Comparison of ENCODE assay signal across 9 mouse cellular contexts in genomic region chr6:89000359-89000758, GRCm38 (mm10).
DNase-seq lines count a peak whose midpoint lies in the region; ATAC-seq lines count a peak whose summit lies in the region.
"Had no signal": no experiment of that assay in that cellular context is flagged by ENCODE, and none has a peak within 500 bp of the region (broad histone marks: within the 10 kb centered on the region; RNA-seq: fewer than 3 reads in every experiment).

No protein-coding gene starts in this region.

- H3K9me3 ChIP-seq in embryonic facial prominence, embryonic 13.5 days, result peaks cover 4% of the 10 kb centered on the region; the same call in 1 of the 2 replicates
- H3K9me3 ChIP-seq in embryonic facial prominence, embryonic 10.5 days, result no peaks in the 10 kb centered on the region

- no peaks in the 10 kb centered on the region for H3K27me3 ChIP-seq in embryonic facial prominence, embryonic 13.5 days
- no peaks in the 10 kb centered on the region for H3K27me3 ChIP-seq in embryonic facial prominence, embryonic 10.5 days (replicated peaks; ENCODE audit: low read depth, poor library complexity, severe bottlenecking)

- DNase-seq in embryonic facial prominence, embryonic 10.5 days (ENCODE audit: low spot score), result no peak
- DNase-seq in A20 (ENCODE audit: low read depth, low spot score) (peak; percentile 81), liver (no peak)
- no peak for DNase-seq in thymus, postnatal 36 days
- no peak for DNase-seq in yolk sac, embryonic 10.5 days (ENCODE audit: low spot score)
- DNase-seq: adrenal gland, adult 8-10 months had no signal

- no peaks in the 10 kb centered on the region for H3K36me3 ChIP-seq in embryonic facial prominence, embryonic 13.5 days
- H3K36me3 ChIP-seq in embryonic facial prominence, embryonic 10.5 days (replicated peaks), result no peaks in the 10 kb centered on the region
- no peaks in the 10 kb centered on the region for H3K36me3 ChIP-seq in macrophage (ENCODE audit: inconsistent target)

- H3K9ac ChIP-seq in embryonic facial prominence, embryonic 13.5 days, result 0 out of 2 replicates have a peak overlapping the region, but pooled peaks have one; percentile 49

- peaks cover 10% of the 10 kb centered on the region for H3K4me1 ChIP-seq in embryonic facial prominence, embryonic 13.5 days
- H3K4me1 ChIP-seq in embryonic facial prominence, embryonic 10.5 days, result peaks cover 6% of the 10 kb centered on the region; the same call in 1 of the 2 replicates

- H3K4me3 ChIP-seq in embryonic facial prominence, embryonic 13.5 days, result no peak overlapping the region
- no peak overlapping the region for H3K4me3 ChIP-seq in embryonic facial prominence, embryonic 10.5 days
- no peak overlapping the region for H3K4me3 ChIP-seq in macrophage (ENCODE audit: inconsistent target)

- 25% methylated on average over 14 of the region's 14 CpGs for WGBS in embryonic facial prominence, embryonic 13.5 days
- WGBS in embryonic facial prominence, embryonic 10.5 days, result 37% methylated on average over 14 of the region's 14 CpGs
- WGBS in macrophage (ENCODE audit: missing documents), result 51% methylated on average over 14 of the region's 14 CpGs

- H3K79me2 ChIP-seq in macrophage (ENCODE audit: inconsistent target), result no peaks in the 10 kb centered on the region

- no peak for ATAC-seq in embryonic facial prominence, embryonic 13.5 days (ENCODE audit: insufficient number of reproducible peaks, insufficient read depth, low FRiP score, low TSS enrichment, low read depth)
- ATAC-seq in inflammation-experienced regulatory T-cells, adult 6 months, result peak; percentile 25

- H3K4me2 ChIP-seq in embryonic facial prominence, embryonic 13.5 days, result peak overlapping the region; percentile 33

- H3K27ac ChIP-seq in embryonic facial prominence, embryonic 13.5 days, result no peak overlapping the region
- H3K27ac ChIP-seq in embryonic facial prominence, embryonic 10.5 days (replicated peaks), result no peak overlapping the region
- H3K27ac ChIP-seq in macrophage, result peak overlapping the region; percentile 59
